Mouse (Mus musculus): ENCODE measurements at regions not wholly inside any gene's neighbourhood (a gene's known extent, or its start where the extent isn't known, plus 50 kb on each side); places are given as distances from the start of the nearest gene placed in this dataset.
A peak's percentile ranks its signal among the peaks of the same experiment; 100 is the strongest.

- no peak for DNase-seq
Observed at GRCm38 (mm10) chr15:39998063-39998462, 136.1 kb upstream of the 9330182O14Rik start.

DNA sequence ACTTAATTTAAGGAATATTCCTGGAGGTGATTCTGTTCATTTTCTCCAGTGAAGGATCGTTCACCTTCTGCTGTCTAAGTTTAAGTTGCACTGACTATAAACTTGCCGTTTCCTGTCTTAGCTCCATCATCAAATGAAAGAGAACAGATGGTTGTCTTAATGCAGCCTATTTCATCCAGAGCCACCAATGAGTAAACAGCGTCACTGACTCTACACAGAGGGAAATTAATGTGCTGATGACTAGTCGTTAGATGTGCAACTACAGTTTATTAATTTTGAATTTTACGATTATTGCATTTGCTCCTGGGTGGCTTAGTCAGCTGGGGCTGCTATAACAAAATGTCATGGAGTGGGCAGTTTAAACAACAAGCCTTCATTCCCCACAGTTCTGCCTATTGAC, 134.1 kb upstream of the 9330182O14Rik start:
- DNase-seq: no peak

DNA sequence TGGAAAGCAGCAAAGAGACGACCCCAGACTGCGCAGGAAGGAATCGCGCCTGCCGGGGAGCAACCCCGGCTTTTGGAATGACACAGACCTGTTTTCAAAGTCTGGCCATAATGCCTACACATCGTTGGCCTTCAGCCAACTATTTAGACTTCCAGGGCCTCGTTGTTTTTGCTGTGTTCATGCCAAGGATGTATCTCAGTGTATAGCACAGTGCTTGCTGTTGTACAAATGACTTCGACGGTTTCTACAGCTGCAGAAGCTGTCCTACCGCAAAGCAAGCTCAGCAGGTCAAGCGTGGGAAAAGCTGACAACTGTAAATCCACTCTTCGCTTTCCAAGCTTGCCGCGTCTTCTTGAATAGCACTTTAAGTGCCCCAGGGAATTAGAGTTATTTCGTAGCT, 129.1 kb upstream of the 9330182O14Rik start:
- no peak for DNase-seq

DNA sequence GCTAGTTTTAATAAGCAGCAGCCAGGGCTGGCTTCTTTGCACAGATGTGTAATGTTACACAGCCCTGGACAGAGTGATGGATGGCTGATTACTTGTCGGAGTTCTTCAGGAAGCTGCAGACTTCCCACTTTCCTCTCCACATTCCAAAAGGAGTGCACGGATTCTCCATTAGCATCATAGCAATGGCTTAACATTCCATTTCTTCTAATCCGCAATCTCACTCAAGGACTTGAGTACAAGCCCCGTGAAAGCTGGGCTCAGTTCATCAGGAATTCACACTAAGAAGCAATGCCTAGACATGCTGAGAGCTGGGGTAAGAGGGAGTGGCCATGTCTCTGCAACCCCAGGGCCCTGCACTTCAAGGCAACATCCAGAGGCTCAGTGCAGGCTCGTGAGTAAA, 126.3 kb upstream of the 9330182O14Rik start:
- DNase-seq: no peak

- no peak for DNase-seq
Observed at GRCm38 (mm10) chr15:40013833-40014232, 120.3 kb upstream of the 9330182O14Rik start.

DNA sequence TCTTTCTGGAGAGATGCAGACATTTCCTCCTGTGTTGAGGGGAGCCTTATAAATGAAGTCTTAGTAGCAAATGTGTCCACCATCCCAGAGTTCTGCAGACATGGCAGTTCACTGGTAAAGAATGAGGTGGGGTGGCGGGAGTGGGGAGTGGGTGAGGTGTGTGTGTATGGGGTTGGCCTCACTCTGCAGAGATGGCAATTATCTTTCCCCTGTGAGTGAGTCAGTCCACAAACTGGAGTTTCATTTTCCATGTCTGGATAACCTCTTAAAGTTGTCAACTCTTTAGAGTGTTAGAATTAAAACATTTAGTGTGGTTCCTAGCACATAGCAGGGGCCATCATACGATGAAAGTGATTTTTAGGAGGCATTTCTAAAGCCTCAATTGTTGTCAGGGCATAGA, 117.1 kb upstream of the 9330182O14Rik start:
- no peak for DNase-seq

- no peak for DNase-seq
Observed at GRCm38 (mm10) chr15:40017597-40017996, 116.6 kb upstream of the 9330182O14Rik start.

GRCm38 (mm10) chr15:40018047-40018791, 115.9 kb upstream of the 9330182O14Rik start:
- DNase-seq: no peak

GRCm38 (mm10) chr15:40018792-40019151, 115.4 kb upstream of the 9330182O14Rik start:
- peak in 1 of 2 experiments; percentile 3 for DNase-seq

DNA sequence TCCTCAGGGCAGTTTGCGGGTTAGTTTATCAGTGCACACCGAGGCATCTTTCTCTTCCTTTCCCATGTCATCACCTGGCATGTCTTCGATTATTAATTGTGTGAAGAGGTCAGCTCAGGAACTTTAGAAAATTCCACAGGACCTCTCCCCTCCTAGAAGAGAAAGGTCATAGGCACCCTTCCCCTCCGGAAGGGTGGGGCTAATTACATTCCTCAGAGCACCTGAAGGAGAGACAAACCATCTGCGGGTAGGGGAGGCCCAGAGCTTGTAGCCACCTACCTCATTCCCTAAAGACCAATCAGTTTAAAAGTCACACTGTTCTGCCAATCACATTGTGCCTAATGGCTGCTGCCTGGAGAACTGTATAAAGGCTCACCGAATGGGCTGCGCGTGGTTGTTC, 114.9 kb upstream of the 9330182O14Rik start:
- no peak for DNase-seq

DNA sequence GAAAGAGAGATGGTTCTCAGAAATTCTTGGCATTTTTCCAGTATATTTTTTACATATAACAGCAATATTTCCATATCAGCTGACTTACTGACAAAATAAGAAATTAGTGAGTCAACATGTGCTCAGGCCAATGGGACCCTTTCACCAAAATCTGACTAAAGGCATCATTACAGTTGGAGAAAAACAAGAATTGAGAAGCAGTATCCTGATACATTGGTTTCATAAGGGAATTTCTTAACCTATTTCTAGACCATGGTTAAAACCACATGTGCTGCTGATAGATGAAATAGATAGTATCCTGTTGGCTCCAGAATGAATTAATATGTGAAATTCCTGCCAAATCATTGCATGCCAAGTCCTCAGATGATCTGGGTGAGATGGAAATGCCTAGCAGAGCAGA, 114.1 kb upstream of the 9330182O14Rik start:
- no peak for DNase-seq

GRCm38 (mm10) chr15:40020646-40021045, 113.5 kb upstream of the 9330182O14Rik start:
- DNase-seq: no peak

DNA sequence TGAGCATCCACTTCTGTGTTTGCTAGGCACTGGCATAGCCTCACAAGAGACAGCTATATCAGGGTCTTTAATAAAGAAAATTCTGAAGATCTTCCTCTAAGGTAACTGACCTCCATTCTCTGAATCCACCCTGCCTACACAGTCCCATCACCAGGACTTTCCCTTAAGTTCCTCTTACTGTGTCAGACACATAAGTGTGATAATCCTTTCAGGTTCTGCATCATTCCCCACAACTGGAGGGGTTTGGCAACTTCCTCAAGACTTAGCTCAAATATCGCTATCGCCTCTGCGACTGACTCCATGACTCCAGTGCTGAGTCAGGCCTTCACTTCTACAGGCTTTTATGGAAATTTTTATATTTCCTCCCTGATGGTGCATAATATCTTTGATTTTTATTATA, 111.0 kb upstream of the 9330182O14Rik start:
- no peak for DNase-seq

GRCm38 (mm10) chr15:40032088-40032487, 102.1 kb upstream of the 9330182O14Rik start:
- DNase-seq: no peak

- no peak for DNase-seq
Observed at GRCm38 (mm10) chr15:40036181-40036580, 98.0 kb upstream of the 9330182O14Rik start.

DNA sequence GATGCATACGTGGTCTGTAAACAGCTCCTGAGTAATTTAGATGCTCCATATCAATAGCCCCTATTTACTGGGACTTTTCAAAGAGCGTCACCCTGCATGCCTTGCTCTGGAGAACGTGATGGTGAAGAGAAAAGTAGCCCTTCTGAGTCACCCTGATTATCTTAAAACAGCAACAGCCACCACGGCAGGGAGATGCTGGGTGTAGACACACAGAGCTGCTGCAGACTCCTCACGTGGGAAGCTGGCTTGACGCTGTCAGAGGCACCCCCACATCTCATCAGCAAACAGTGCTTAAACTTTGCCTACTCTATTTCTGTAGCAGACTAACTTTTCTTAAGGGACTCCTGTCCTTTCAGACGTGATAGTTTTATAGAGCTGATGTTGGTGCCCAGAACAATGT, 96.9 kb upstream of the 9330182O14Rik start:
- DNase-seq: no peak

DNA sequence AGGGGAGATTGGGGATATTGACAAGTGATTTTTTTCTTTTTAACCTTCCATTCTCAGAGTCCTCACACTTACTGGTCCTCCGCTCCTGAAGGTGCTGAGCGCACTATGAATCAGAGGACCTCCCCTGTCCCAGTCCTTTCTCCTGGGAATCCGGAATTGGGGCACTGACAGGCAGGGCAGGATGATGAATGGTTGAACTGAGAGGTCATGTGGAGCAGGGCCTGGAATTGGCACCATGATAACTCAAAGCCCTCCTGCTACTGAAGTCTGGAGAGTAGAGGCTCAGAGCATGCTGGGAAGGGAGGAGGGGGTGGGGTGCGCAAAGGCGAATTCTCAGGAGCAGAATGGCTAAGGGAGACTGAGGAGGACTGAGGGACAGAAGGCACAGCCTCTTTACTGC, 87.9 kb upstream of the 9330182O14Rik start:
- no peak for DNase-seq

DNA sequence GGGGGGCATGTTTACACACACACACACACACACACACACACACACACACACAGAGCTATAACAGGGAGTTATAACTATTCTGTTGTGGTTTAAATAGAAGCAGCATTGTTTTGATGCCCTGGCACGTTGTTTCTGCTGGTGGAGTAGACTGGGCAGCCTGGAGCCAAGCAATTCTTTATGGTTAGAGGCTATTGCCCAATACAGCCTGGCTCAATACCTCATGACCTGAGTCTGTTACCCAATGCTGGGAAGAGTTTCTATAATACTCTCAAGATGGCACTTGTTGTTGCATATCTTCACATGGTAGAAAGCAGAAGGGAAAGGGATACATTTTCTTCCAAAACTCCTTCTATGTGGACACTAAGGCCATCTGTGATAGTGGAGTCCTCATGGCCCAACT, 87.1 kb upstream of the 9330182O14Rik start:
- no peak for DNase-seq

DNA sequence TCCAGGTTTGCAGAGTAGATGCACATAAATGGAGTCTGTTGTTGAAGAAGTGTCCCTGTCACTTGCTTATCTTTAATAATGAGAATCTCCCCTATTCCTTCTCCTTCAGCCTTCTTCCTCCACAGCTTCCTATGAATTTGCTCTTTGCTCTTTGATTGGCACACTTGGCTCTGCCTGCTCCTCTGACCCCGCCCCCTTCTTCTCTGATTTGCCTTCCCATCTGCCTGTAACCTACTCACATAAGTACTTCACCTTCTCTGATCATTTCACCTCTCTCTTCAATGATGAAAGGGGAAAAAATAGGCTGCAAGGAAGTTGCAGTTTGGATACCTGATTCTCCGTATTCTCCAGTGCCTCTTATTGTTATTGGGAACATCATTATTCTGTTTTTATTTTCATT, 66.1 kb upstream of the 9330182O14Rik start:
- peak in 1 of 2 experiments; percentile 3 for DNase-seq

GRCm38 (mm10) chr15:40075334-40075893, 58.8 kb upstream of the 9330182O14Rik start:
- no peak for DNase-seq

DNA sequence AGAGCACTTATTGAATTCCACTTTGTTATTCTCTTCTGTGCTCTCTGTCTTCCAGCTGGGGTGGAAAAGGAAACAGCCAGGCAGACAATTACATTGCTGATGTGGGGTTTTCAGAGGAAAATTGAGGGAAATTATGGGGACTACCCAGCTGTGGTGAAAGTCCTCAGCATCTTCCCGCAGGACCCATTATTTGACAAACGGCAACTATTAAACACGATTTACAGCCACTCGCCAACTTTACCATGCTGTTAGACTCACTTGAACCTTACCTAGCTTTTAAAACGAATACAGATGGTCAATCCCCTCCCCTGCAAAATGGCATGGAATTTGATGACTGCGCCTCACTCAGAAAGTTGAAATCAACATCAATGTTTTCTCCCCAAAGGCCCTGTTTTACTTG, 54.3 kb upstream of the 9330182O14Rik start:
- no peak for DNase-seq

Measured in cerebellum, postnatal 14 days (tissue).